Mouse (Mus musculus) spleen, adult 18-20 months (tissue): ENCODE data around the gene Txn1.

Source experiments
- DNase-seq, 2 experiments: peaks; one replicate each; pipeline ENCODE4 v3.0.0; 2022; ENCODE audit warnings: mixed read lengths in 2 of 2

Txn1 gene

GRCm38 (mm10) chr4:57956029-57956960 lies at the start of gene Txn1:
Gene Txn1 (minus strand): TSS chr4:57956411.
- peak; percentile 93 to 97 for DNase-seq

GRCm38 (mm10) chr4:58003501-58003900 lies 47.3 kb upstream of the Txn1 start:
- no peak for DNase-seq

DNA sequence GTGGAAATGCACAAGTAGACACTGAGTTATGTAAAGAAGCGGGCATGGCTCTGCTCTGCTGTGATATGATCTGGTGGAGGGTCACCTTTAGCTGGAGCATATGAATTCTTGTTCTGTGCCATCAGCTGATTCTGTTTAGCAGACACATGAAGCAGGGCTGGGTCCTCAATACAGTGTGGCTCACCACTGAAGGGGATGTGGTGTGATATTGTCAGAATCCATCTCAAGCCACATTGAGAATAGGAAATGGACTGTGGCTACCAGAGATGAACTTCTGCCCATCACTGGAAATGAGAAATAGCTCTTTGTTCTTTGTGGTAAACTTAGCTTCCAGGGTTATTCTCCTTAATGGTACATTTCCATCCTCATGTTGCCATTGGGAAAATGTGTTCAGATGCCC lies 35.2 kb upstream of the Txn1 start:
- no peak for DNase-seq

GRCm38 (mm10) chr4:57974400-57975117 lies 18.3 kb upstream of the Txn1 start:
- no peak for DNase-seq

DNA sequence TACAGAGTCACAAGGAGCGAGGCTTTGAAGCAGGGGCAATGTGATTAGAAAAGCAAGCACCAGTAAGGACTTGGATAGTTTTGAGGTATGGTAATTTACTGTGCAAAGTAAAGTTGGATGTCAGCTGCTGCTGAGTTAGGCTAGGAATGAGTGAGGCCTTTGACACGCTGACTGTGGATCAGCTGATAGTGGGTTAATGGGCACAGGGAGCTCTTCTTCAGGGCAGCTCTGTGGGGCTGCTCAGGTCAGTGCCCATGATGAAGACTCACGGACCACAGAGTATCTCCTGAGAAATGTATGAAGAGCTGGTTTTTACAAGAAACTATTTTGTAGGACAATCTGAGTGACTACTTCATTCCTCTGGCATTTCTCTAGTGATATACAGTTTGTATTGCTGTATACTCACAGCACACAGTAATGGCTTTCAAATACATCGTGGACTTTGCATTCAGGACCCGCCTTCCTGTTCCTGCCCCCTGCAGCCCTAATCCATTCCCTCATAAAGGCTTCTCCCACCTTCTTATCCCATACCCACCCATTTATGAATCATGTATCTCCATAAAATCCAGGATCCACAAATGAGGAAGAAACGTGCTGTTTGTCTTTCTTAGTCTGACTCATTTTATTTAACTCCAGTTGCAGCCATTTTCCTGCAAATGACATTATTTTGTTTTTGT lies 17.5 kb upstream of the Txn1 start:
- no peak for DNase-seq

GRCm38 (mm10) chr4:57970285-57970684 lies 14.1 kb upstream of the Txn1 start:
- no peak for DNase-seq

GRCm38 (mm10) chr4:57967195-57967594 lies 11.0 kb upstream of the Txn1 start:
- no peak for DNase-seq

GRCm38 (mm10) chr4:57965516-57965915 lies 9.3 kb upstream of the Txn1 start:
- DNase-seq: no peak

DNA sequence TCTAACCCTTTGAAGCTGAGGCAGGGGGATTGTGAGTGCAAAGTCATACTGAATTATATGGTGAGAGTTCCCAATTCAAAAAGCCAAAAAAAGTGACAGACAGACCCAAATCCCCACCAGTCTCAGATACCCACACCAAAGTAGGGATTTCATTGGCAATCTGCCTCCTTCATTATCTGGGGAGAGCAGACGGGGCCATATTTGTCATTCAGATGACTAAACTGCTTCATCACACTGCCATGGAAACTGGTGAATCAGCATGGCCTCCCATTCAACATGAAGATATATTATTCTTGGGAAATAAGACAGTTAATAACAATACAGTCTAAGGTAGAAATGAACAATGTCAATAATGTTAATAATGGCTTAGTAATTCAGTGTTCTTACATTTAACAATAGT lies 7.9 kb upstream of the Txn1 start:
- DNase-seq: no peak

DNA sequence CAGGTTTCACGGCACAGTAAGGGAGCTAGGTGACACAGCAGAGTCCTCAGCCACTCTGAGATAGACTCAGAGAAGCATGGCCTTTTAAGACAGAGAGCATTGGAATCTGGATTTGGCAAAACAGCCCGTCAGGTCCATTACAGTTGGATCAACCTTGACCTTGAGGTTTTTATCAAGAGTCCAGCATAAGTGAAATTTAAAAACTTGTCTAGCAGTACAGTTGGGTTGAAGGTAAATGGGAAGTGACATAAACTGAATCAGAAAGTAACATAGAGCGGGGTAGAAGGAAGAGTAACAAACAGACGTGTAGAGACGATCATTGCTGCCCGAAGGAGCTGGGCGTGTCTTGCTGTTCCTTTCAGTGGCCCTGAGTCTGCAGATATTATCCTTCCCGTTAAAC lies 2.8 kb upstream of the Txn1 start:
- no peak for DNase-seq

DNA sequence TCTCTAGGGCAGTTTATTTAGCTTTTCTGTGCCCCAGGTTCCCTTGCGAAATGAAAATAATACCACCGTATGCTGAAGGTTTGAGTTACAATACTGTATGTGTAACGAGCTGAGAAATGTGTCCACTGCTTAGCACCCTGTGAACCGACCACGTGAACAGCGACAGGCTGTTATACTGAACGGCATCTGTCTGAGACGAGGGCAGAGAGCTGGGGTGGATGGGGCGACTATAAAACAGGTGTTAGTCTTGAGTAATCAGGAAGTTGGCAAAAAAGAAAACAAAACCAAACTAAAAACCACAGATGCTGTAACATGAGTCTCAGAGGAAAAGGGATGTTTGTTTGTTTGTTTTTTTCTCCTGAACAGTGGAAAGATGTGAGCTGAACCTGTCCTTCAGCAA lies 1.9 kb upstream of the Txn1 start:
- DNase-seq: no peak

DNA sequence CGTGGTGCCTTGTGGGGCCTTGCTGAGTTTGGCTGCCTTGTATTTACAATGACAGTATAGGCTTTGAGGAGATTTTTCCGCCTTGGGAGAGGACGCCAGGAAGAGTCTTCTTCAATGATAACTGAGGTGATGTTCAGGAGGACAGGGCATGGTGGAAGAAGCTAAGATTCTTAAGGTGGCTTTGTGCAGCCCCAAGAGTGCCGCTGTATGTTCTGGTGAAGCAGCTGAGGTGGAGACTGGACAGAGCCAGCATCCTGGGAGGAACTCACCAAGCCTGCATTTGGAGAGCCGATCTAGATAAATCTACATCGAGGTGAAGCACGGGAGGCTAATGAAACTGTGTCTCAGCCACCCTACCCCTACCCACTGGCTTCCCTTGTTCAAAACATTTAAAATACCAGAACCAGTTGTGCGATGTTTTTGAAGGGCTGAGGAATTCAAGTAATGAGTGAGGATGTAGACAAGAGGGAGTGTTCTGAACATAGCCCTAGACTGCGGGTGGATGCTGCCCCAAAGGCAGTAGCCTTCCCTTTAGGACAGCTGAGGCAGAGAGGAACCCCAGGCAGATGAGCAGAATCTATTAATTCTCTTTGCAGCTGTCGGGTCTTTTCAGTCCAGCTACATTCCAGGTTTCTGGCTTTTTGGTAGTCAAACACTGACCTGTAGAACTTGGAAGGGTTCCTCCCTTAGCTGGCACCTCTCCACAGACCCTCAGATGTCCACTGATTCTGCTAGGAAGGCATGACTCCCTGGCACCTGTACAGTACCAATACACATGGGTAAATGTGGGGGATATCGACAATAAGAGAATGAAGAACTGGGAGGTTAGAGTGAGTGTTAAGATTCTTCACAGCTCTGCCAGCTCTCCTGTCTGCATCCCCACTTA lies 1.2 kb upstream of the Txn1 start:
- no peak for DNase-seq

- peak; percentile 42 to 49 for DNase-seq
Observed at GRCm38 (mm10) chr4:57955544-57955958, 660 bp downstream of the Txn1 start.

GRCm38 (mm10) chr4:57954991-57955390 lies 1.2 kb downstream of the Txn1 start:
- no peak for DNase-seq

GRCm38 (mm10) chr4:57954580-57954979 lies 1.6 kb downstream of the Txn1 start:
- no peak for DNase-seq

GRCm38 (mm10) chr4:57953796-57954195 lies 2.4 kb downstream of the Txn1 start:
- DNase-seq: no peak

DNA sequence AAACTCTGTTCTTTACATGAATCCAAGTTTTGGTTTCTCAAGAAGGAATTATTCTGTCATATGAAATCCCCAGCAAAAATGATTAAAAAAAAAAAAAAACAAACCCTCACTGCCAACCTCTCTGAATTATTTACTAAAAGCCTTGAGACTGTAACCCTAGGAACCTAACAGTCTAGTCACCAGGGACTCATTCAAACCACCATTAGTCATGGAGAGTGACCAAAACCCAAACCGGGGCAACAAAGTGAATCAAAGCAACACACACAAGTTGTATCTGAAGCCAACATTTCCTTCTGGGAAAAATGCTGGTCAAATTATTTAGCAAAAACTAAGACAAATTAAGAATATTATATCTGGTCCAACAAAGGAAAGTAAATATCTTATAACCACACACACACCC lies 3.3 kb downstream of the Txn1 start:
- no peak for DNase-seq

- DNase-seq: no peak
Observed at GRCm38 (mm10) chr4:57952416-57952815, 3.8 kb downstream of the Txn1 start.

- DNase-seq: no peak
Observed at GRCm38 (mm10) chr4:57949866-57950265, 6.3 kb downstream of the Txn1 start.

GRCm38 (mm10) chr4:57947476-57947875 lies 8.7 kb downstream of the Txn1 start:
- DNase-seq: no peak

- DNase-seq: no peak
Observed at GRCm38 (mm10) chr4:57947036-57947435, 9.2 kb downstream of the Txn1 start.

GRCm38 (mm10) chr4:57942892-57943291 lies 13.3 kb downstream of the Txn1 start:
- DNase-seq: no peak
